Mouse (Mus musculus) c-Kit-positive CD71-negative TER-119-negative erythroid progenitor cells, embryonic 14.5 days (primary cell): ENCODE data around the gene Ndufa7.
"Not testable (repeated sequence)": the region's sequence is repeated elsewhere in the genome, so short reads cannot be mapped to it uniquely, and the experiment has no call there.

Experiments used
- DNase-seq: peaks from one replicate; pipeline ENCODE4 v3.0.0-alpha.2; 2013; ENCODE audit warnings: low read depth

Gene Ndufa7

DNA sequence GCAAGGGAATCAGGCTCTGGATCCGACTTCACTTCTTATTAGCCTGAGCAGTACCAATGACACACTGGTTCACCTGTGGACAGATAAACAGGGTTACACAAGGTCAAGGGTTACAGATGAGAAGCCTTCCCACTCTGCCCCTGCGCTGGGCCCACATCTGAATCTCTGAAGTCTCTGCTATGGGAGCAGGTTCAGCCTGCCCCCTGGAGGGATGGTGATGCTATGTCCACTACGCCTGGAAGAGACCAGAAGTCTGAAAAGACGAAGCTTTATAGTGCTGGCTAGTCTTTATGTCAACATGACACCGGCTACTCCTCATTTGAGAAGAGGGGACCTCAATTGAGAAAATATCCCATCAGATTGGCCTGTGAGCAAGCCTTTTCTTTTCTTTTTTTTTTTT lies 51.4 kb downstream of the Ndufa7 start:
- not testable (repeated sequence) for DNase-seq

DNA sequence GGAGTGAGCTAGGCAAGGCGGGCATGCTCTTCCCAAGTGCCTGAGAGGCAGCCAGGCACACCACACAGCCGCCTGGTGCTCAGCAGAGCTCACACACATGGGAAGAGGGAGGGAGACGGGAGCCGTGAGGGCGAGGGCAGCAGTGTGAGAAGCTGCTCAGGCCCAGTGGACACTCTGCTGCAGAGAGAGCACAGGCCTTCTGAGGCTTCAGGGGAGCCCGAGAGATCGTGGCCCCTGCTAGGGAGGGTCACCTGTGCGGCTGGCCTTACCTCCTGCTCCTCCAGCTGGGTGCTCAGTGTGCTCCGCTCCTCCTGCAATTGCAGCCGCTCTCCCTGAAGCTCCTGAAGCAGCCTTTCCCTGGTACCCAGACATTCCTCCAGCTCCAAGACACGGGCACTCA lies 59.9 kb downstream of the Ndufa7 start:
- DNase-seq, result not testable (repeated sequence)

DNA sequence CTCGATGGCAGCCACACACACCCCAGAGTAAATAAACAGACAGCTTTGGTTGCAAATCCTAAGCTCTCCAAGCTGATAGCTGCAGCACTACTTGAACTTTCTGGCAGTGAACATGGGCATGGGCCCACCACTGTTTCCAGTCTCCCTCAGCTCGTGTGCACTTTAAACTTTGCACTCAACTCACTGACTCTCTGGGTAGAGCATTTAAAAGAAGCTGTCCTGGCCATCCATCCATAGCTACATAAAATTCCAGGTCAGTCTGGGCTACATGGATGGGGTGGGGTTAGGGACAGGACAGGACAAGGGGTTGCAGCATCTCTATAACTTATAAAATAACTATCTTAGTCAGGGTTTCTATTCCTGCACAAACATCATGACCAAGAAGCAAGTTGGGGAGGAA lies 63.4 kb downstream of the Ndufa7 start:
- not testable (repeated sequence) for DNase-seq
